Mouse (Mus musculus) lung, postnatal 10 days (tissue): ENCODE measurements at regions not wholly inside any gene's neighbourhood (a gene's known extent, or its start where the extent isn't known, plus 50 kb on each side); places are given as distances from the start of the nearest gene placed in this dataset.

Experiments used
- DNase-seq: peaks from one replicate; pipeline ENCODE4 v3.0.0; 2021

DNA sequence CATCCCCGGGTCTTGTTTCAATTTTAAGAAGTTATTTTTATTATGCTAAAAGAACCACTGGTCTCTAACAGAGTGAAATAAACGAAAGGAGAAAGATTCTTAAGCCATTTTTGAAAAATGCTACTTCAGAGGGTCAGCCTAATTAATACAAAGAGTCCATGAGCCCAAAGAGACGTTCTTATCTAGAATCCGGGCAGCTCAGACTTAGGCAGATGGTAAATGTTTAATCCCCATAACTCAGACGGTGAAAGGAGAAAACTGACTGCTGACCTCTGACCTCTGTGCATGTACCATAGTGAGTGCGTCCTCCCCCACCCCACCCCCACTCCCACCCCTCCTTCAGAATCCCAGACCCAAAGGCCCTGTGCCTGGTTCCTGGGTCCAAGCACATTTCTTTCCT is 74.8 kb upstream of the Cpm start:
- DNase-seq = no peak

DNA sequence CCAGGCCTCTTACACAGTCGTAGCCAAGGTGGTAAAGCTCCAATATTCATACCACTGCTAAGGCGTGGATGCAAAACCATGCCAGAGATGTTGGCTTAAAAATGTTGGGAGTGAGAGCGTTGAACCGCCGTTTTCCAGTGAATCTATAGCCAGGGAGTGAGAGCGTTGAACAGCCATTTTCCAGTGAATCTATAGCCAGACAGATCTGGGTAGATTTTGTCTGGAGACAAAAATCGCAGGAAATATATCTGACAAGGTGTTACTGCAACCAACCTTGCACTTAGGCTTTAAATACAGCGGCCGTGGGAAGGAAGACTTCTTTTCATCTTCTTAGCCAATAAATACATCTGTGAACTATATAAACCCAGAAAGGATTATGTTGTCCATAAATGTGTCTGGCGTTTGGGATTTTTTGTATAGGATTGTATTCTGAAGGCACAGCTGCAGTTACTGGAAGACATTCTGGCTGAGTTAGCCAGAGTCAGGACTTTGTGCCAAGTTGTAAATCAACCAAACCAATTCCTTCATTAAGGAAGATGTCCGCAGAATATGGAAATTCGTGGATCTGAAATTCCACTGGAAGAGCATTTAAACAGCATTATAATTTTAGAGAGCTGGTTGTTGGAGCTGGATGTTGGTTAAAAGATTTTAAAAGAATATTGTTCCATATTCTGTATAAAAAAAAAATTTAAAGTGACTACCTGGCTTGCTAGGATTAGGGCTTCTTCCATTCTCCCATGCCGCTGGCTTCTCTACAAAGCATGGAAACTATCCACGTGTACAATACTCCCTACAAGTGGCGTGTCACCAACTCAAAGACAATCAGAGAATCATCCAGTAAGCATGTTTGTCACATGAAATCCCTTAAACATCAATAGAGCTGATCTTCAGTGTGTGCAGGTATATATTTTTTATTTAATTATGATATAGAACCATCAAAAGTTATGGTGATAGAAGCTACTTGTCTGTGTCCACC is 75.8 kb upstream of the Cpm start:
- DNase-seq = no peak

DNA sequence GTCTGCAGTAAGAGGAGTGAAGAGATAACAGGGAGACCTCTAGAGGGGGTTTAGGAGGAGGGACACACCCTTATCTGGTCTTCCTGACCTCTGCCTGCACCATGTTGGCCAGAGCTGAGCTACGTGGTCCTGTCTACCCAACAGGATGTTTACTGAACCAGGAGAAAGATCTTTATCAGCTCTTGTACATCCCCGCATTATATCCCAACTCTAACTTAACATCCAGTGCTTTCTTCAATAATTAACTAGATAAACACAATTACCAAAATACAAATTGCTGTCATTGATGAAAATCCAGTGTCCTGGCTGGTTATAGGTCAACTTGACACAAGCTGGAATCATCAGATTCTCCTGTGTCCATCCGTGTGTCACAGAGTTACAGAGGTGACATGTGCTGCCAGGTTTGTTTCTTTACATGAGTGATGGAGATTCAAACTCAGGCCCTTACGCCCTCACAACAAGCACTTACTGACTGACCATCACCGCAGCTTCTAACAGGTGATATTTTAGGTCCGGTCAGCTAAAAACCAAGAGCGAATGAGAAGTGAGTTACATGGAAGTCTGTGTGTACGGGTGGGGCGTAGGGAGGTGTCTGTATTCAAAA is 77.1 kb upstream of the Cpm start:
- no peak for DNase-seq

DNA sequence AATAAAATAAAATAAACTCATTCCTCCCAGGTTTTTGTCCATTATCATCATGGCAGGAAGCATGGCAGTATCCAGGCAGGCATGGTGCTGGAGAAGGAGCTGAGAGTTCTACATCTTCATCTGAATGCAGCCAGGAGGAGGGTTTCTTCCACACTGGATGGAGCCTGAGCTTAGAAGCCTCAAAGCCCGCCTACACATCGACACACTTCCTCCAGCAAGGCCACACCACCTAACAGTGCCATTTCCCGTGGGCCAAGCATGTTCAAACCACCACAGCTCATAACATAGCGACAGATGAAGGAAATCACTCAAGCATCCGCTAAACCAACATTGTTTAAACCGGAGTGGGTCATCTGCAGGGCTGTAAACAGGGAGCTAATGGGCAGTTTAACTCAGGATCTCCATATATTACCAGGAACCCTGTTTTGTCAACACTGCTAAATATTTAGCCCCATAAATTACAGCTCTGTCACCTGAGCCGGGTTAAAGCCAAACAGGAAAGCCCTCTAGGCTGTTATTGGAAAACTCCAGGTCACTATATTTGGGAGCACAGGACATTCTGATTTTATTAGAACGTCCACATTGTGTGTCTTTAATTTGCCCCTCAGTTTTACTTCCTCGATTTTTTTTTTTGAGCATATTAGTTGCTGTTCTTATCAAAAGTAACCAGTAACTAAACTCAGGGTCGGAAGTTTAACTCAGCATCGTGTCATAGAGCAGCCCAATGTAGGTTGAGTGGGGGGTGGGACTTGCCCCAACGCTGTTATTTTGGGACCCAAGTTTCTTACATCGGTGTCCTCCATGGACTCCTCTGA is 77.9 kb upstream of the Cpm start:
- no peak for DNase-seq

DNA sequence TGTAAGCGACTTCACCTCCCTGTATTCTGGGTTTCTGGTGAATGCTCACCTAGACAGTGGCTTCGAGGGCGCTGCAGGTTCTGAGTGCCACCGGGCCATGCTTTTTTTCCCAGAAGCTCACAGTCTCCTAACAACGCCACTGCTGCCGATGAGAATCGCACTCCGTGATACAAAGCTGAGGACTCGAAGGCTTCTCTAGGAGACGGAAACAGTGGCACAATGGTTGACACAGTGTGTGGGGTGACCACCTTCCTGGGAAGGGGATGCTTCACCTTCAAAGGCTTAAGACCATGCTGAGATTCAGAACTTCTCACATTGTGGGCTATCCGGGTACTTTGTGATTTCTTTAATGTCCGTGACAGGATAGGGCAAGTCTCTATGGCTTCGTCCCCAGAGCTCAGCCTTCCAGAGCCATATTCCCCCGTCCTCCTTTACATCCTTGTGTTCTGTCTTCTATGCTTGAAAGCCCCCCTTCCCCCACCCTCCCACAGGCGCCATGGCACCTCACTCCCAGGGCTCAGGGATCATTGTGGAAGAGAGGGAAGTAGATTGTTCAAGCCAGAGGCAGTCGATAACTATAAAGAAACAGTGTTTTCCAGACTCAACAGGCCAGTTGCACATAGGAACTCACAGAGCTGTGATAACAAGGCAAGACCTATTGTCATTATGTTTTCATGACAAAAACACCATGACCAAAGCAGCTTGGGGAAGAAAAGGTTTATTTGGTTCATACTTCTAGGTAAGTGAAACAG is 79.3 kb upstream of the Cpm start:
- no peak for DNase-seq

DNA sequence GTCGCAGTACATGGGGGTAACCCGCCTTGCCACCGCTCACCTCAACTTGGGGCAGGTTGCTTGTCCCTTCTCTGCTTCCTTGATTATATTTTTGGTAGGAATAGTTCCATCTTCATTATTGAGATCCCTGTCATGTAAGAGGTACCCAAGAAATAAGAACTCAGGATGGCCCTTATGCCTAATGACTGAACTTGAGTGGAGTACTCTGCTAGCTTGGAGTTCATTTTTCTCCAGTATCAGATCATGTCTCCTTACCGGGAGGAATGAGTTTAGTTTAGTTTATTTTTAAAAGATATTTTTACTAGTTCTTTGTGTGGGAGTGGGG is 79.8 kb upstream of the Cpm start:
- no peak for DNase-seq

DNA sequence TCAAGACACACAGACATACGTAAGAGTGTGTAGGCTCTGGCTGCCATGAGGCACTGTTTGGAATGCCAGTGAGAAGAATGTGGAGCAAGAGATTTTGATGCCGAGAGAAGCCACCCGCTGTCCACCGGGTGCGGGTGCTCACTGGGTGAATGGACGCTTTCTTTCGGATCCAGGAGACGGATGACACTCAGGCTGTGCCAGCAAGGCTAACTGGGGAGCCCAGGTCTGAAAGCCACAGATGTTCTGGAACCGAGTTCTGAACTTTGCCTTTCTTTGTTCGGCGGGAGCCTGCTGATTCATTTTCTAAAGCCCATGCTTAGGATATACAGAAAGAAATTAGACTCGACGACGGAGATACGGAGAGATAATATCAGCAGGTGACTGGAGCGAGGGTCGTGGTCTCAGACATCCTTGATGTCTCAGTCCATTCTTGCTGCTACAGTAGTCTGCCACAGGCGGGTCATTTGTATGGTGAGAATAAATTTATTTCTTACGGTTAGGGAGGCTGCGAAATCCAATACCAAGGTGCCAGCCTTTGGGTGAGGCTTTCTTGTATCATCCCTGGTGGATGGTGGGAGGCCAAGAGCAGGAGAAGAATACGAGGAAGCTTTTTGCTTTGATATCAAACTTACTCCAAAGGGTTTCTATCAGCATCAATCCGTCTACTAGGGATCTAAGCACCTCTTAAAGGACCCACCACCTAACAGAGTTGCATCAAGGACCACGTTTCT is 80.4 kb upstream of the Cpm start:
- no peak for DNase-seq

DNA sequence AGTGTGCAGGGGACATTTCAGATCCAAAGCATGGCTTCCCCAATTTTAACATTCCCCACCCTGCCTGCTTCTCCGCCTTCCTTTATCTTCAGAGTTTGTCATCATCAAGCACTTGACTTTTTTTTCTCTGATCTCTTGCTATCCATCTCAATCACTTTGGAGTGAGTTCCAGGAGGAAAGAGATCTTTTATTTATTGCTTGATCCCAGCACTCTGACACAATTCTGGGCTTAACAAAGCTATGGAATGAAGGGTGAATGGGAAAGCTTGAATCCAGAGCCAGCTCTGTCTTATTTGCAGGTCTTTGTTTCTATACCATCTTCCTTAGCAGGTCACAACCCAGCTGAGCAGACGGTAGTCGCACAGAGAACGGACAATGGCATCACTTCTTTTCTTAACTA is 81.0 kb upstream of the Cpm start:
- no peak for DNase-seq

DNA sequence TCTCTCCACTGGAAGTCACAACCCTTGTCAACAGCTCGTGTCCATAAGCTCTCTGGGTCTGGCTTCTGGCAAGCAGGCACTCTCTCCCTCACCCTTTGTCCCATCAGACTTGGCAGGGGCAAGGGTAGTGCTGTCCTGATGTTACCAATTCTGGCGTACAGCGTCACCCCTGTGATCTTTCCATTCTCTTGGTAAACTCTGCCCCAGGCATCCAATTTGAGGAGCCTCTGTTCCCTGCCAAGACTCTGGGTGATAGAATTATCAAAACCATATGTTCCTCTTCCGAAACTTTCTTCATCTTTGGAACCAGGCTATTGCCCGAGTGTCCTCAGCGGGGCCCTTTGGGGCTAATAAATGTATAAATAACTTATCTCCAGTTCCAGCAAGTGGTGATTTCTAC is 82.0 kb upstream of the Cpm start:
- DNase-seq = peak; percentile 28

DNA sequence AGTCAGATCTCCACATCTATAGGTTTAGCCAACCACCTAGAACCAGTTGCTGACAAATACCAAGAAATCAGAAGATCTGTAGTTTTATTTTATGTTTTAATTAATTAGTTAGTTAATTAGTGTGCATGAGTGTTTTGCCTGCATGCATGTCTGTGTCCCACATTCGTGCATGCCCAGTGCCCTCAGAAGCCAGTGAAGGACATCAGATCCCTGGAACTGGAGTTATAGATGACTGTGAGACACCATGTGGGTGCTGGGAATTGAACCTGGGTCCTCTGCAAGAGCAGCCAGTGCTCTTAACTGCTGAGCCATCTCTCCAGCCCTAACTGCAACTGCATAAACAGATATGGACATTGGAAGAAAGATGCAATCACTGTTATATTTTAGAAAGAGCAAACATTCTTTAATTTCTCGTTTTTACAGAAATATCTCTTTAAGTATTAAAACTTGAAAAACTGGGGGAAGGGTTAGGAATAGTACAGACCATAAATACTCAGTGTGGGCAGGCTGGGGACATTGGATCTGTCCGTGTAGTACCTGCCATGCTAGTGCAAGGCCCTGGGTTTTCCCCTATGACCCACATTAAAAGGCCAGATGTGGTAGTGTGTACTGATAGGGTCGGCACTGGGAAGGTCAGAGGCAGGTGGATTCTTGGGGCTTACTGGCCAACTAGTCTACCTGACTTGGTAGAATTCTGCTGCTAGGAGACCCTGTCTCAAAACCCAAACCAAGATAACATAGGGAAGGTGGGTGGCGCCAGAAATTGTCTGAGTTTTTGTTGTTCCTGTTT is 83.3 kb upstream of the Cpm start:
- DNase-seq = no peak

DNA sequence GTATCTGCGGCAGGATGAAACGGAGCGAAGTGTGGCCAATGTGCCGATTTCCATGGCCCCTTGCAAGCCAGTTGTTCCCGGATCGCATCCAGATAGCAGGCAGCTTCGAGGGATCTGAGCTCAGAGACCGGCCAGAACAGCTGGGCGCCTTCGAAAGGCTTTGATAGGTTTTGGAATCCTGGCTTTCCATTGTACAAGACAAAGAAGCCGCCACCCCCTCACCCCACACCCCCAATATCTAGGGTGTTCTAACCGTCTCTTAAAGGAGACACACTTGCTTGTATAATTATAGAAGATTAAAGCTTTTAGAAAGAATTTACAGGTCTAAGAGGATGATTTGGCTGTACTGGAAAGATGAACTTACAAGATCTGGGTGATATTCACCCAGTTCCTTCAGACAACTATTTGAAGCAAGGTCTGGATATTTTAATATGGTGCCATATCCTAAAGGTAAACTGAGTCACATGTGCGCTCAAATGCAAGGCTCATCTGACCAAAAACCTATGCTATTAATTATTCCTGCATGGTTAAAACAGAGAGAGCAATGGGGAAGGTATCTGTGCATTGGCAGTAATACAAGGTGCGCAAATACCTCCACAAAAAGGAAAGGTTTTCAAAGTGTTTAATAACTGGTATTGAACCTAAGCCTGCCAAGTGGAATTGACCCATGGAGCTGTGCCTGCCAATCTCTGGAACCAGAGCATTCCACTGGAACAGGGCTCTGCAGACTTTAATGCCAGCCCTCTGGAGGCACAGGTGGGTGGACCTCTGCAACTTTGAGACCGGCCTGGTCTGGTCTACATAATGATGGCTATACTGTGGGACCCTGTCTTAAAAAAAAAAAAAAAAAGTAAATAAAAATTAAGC is 84.4 kb upstream of the Cpm start:
- DNase-seq = peak; percentile 58

DNA sequence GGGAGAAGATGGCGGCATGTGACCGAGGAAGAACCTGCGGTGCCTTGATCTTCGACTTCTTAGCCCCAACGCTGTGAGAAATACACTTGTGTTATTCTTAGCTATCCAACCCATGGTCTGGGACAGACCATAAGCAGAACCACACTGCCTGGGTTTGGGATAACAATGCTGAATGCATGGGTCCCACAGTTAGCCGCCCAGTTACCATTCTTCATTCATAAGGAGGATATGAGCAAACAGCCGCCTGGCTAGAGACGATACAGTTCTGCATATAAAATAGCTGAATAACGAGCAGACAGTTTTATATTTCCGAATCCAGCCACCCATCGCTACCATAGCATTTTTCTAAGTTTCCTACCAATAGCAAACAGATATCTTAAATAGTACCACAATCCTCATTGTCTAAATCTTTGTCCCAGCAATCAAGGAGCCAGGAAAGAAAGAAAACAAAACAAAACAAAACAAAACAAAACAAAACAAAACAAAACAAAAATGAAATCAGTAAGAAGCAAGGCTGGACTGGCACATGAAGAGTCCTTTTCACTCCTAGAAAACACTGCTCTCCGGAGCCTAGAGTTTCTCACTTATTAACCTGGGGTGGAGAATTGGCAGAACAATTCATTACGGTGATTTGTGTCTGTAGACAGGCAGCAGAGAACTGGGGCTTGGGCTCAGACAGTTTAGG is 85.2 kb upstream of the Cpm start:
- no peak for DNase-seq

DNA sequence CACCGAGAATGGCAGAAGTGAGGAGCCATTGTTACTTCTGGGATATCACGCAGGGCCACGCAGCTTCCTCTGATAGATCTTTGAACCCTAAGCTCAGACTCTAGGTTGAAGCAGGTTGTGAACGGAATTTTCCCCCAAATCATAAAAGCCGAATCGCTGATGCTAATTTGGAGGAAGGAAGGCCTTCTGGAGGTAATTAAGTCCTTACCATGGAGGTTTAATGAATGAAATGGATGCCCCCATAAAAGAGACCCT is 85.7 kb upstream of the Cpm start:
- DNase-seq = no peak

DNA sequence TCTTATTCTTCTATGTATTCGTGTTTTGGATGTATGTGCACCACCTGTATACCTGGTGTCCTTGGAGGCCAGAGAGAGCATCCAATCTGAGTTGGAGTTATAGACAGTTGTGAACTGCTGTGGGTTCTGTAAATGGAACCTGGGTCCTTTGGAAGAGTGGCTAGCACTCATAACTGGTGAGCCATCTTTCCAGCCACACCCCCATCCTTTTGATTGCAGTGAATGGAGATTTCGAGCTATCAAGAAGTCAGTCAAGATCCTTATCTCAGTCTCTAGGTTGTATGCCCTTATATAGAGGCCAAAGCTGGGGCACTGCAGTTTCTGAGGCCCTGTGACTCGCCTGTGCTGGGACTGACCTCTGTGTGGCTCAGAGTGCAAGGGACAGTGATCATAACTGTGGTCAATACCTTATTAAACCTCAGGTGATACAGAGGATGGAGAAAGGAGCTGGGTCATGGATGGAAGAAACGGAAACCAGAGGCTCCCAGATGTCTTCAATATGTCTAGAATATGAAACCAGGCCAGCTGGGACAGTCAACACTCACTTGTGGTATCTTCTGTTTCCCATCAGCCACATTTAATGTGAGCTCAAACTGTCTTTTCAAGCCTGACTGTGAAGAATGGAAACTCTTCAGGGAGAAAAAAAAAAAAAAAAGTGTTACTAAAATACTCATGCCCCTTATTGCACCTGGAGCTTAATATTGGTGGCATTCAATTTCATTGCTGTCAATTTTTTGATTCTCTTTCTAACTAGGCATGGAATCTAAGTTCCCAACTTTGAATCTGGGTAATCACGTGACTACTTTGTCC is 86.2 kb upstream of the Cpm start:
- DNase-seq = no peak

DNA sequence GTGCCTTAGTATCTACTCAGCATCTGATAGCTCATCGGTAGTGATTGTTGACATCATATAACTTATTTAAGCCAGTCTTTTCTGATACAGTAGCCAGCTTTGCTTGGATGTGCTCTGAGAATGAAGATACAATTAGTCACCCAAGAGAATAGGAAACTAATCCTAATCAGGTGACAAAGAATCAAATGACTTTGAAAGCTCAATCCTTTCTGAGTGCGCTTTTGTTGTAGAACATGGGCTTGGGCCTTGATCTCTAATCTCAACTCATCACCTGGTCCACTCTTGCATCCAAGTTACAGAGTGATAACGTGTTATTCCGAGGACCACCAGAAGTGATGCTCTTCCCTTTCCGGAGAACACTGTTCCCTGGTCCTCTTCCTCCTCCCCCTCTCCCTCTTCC is 86.9 kb upstream of the Cpm start:
- no peak for DNase-seq

DNA sequence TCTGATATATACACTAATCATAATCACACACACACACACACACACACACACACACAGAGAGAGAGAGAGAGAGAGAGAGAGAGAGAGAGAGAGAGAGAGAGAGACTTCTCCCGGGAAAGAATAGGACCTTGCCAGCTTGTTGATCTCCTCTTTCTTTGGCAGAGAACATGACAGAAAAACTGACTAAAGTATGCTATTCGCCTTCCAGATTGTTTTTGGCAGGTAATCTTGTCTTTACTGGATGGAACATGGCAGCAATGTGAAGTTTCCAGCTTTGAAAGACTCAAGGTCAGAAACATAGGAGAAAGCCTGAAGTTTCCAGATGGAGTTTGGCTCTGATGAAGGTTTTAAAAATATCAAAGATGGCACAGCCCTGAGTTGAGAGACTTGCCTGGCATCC is 87.8 kb upstream of the Cpm start:
- DNase-seq = no peak

DNA sequence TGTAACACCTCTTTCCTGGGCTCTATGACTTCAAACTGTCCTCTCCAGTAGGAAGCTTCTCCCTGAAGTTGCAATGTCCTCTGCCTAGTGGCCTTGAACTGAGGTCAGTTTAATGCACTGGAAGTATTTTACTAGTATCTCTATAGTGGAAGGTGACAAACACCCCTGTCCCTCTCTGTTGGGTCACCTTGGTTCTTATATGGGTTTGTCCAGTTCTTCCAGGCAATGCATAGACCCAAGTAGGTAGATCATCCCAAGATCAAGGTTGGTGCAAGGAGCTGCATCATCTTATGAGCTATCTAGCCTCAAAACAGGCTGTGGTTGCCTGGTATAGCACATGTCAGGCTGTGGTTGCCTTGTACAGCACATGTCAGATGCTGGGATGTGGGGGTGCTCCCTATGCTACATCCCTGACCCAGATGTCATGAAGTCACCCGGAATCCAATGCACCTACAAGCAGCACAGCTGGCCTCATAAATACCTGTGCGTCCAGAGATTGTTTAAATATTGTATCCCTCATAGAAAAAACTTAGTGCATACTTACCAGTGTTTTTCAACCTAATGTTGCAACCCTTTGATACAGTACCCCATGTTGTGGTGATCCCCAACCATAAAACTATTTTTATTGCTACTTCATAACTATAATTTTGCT is 88.4 kb upstream of the Cpm start:
- DNase-seq = no peak

DNA sequence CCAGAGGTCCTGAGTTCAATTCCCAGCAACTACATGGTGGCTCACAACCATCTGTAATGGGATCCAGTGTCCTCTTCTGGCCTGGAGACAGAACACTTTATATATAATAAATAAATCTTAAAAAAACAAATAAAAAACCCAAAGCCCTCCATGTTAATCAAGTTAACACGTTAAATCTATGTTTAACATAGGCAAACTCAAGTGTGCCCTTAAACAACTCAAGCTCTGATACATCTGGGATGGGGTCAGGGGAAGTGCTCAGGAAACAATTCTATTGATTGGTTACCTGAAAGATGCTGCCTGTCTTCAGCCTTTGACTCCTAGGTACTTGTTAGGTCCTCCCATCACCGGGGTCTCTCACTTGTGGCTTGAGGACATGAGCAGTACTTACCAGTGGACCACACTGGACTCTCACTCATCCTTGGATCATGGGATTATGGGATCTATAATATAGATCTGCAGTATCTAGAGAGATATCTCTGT is 89.1 kb upstream of the Cpm start:
- DNase-seq = no peak

DNA sequence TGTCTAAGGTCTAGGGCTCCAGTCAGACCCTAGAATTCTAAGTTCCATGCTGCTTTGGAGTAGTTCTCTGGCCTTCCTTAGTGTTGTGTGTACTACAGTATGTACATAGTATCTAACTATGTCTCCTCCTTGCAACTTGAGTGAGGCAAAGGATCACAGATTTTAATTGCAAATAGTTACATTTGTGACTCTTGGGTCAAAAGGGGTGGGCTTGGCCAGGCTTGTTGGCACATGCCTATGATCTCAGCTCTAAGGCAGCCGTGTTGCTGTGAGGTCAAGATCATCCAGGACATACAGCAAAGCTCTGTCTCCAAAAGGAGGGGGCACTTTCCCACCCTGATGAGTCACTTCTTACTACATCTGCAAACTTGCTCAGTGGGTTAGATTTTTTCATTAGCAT is 89.8 kb upstream of the Cpm start:
- no peak for DNase-seq
